Mouse (Mus musculus) retina, adult 2 months (tissue): ENCODE measurements around the gene Lifr.

ENCODE experiments used
- DNase-seq: peaks from one replicate; pipeline ENCODE4 v3.0.0-alpha.2; 2012; ENCODE audit warnings: low read depth, low spot score

The Lifr gene

GRCm38 (mm10) chr15:7201421-7202380 is 111.3 kb downstream of the Lifr start:
- DNase-seq = no peak

GRCm38 (mm10) chr15:7202981-7203380 is 112.6 kb downstream of the Lifr start:
- no peak for DNase-seq

- DNase-seq = no peak
Observed at GRCm38 (mm10) chr15:7203606-7204330, 113.4 kb downstream of the Lifr start.

GRCm38 (mm10) chr15:7204917-7205316 is 114.5 kb downstream of the Lifr start:
- DNase-seq = no peak

GRCm38 (mm10) chr15:7206110-7206509 is 115.7 kb downstream of the Lifr start:
- no peak for DNase-seq

GRCm38 (mm10) chr15:7207292-7207691 is 116.9 kb downstream of the Lifr start:
- no peak for DNase-seq

- no peak for DNase-seq
Observed at GRCm38 (mm10) chr15:7208180-7208579, 117.8 kb downstream of the Lifr start.

- no peak for DNase-seq
Observed at GRCm38 (mm10) chr15:7213683-7214082, 123.3 kb downstream of the Lifr start.

- no peak for DNase-seq
Observed at GRCm38 (mm10) chr15:7215845-7216244, 125.4 kb downstream of the Lifr start.

- DNase-seq = no peak
Observed at GRCm38 (mm10) chr15:7216581-7217272, 126.3 kb downstream of the Lifr start.

- no peak for DNase-seq
Observed at GRCm38 (mm10) chr15:7217273-7217598, 126.8 kb downstream of the Lifr start.

GRCm38 (mm10) chr15:7222809-7223208 is 132.4 kb downstream of the Lifr start:
- no peak for DNase-seq

- DNase-seq = no peak
Observed at GRCm38 (mm10) chr15:7224151-7224775, 133.8 kb downstream of the Lifr start.

- DNase-seq = peak; percentile 63
Observed at GRCm38 (mm10) chr15:7226225-7226624, 135.8 kb downstream of the Lifr start.

- no peak for DNase-seq
Observed at GRCm38 (mm10) chr15:7233393-7234090, 143.1 kb downstream of the Lifr start.

GRCm38 (mm10) chr15:7239904-7240303 is 149.5 kb downstream of the Lifr start:
- no peak for DNase-seq

- no peak for DNase-seq
Observed at GRCm38 (mm10) chr15:7240950-7241349, 150.5 kb downstream of the Lifr start.

- DNase-seq = no peak
Observed at GRCm38 (mm10) chr15:7242161-7242850, 151.9 kb downstream of the Lifr start.
